Mouse (Mus musculus): ENCODE data around the gene Tuba1b.

GRCm38 (mm10) chr15:98968701-98969371 lies 34.5 kb upstream of the Tuba1b start:
- TF ChIP-seq CTCF (IDR thresholded peaks at IDR 0.05; ENCODE audit: control insufficient read depth, insufficient read depth, insufficient replicate concordance, low read depth, low read length) (no peak), POLR2A (IDR thresholded peaks at IDR 0.05; ENCODE audit: control insufficient read depth, low read depth, low read length) (no peak)

All from testis, adult 2 months (tissue).